Mouse (Mus musculus): ENCODE results near the gene Mtfr2.
A peak's percentile ranks its signal among the peaks of the same experiment; 100 is the strongest.

Mtfr2 gene

DNA sequence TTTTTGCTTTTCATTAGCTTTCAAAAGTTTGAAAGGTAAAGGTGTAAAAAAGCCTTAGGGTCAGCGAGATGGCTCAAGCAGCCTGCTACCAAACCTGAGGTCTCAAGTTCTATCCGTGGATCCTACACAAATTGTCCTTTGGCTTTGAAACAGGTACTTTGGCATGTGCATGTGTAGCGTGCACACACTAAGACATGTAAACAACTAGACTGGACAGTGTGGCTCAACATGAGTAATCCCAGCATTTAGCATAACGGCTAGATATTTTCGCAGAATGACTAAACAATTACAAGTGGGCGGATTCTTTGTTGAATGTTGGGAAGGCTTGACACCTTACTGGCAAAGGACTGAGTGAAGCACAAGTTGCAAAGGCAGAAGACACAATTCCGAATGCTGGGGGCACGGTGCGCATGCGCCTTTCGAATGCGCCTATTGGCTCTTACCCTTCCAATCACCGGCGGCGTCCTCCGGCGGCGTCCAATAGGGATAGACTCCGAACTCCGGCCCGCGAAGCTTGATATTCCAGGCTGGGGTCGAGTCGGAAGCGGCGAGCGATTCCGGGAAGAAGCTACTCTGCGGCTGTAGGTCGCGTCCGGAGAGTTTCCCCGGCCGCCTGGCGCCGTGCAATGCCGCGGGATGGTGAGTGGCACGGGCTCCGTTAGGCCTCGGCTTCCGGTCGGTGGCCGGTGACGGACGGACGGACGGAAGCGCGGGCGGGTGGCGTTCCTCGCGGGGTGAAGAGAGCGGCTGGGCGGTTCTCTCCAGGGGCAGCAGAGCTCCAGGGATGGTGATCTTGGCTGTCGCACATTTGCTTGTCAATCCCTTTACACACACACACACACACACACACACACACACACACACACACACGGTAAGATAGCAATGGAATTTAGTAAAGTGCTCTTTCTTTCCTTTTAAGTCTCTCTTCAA lies at the start of gene Mtfr2:
Mtfr2 (plus strand) TSS at position 486 of the 930 bp plus-strand sequence.
- peak; percentile 84 to 86 for DNase-seq (ENCODE audit: low spot score in 2 of 2)

DNA sequence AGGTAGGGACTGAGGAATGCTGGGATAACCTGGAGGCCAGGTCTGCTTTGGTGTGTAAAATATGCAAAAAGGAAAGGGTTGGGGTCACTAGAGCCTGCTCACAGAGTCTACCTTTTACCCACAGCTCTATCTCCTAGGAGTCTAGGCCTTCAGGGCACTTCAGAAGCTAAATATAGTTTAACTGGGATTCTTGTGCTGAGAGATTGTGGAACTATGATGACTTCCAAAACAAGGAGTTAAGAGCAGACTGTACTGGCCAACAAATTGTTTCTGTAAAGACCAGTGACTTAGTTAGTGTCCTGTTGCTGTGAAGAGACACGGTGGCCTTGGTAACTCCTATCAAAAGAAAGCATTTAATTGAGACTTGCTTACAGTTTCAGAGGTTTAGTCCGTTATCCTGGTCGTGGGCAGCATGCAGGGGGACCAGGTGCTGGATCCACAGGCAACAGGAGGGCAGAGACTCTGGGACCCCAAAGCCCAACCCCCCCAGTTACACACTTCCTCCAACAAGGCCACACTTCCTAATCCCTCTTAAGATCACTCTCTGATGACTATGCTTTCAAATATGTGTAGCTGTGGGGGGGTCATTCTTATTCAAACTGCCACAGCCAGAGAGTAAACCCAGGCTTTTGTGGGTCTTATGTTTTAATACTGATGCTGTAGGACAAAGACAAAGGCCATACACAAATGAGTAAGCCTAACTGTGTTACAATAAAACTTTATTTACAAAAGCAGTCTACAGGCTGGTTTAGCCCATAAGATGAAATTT lies 49.2 kb upstream of the Mtfr2 start:
- no peak for DNase-seq (ENCODE audit: low spot score in 2 of 2)

DNA sequence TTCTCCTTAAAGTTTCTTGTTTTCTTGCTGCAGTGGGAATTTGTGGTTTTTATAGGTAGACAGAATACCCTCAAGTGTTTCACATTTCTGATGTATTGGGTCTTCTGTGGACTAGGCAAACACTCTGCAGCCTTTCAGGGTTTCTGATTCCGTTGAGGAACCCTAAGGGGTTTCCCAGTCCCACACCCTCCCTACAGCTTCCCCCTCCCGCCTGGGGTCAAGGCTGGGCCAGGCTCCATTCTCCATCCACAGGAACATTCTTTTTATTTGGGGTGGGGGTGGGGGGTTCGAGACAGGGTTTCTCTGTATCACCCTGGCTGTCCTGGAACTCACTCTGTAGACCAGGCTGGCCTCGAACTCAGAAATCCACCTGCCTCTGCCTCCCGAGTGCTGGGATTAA lies 48.5 kb upstream of the Mtfr2 start:
- DNase-seq (ENCODE audit: low spot score in 2 of 2): no peak

DNA sequence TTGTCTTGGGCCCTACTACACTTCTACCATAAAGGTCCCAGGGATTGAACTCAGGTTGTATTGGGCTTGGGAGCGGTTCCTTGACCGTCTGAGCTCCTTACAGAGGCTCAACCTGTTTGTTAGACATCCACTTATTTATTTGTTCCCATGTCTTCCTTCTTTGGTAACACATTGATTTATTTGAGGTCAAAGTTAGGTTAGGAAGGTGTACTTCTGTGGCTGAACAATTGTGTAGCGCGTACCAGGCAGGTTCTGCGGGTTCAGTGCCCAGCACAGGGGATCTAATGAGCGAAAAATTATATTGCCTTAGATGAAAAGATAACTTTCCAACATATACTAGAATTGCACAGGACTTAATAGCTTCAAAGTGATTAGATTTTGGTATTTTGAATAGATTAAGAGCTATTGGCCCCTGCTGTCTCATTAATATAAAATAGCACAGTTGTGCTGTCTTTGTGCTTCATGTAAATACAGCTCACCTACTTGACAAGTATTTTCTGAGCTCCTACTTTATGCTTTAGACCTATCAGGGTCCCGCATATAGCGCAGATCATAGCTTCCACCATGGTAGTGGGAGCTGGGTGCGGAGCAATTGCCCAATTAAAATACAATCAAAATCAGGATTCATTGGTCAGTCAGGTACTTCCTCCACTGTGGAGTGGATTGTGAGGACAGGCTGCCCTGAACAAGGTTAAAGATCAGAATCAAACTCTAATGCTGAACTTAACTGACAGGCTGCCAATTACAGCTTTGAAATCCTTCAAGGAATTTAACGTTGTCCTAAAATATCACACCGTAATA lies 36.4 kb upstream of the Mtfr2 start:
- no peak for DNase-seq (ENCODE audit: low spot score in 2 of 2)

DNA sequence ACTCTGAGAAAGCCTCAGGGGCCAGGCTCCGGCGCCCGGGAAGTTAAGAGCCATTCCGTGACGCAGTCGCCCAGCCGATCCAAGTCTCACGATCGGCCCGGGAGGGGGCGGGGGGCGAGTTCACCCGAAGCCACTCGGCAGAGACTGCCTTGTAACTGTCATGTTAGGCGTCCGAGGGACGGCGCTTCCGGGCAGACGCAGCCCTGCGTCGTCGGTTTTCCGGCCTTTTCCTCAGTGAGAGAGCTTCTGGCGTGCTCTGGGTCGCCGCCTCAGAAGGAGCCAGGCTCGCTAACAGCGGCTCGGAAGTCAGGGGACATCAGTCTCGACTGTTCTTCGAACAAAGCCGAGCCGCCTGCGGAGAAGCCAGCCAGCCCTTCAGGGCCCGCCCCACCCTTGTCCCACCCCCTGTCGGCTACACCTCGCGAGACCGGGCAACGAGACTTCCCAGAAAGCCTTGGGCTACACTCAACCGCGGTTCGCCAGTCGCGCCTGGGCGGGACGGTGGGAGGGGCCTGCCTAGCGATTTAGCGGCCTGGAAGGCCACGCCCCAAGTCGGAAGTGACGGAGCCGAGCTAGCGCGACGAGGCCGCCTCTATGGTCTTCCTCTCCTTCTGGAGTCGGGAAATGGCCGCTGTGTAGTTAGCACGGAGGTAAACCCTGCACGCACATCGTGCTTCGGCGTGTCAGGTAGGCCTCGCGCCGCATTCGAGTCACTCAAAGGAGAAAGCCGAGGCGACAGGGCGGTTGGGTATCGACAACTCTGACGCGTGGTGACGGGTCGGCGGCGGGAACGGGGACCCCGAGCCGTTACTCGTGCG lies 35.4 kb upstream of the Mtfr2 start, which contains the start of gene Bclaf1:
Bclaf1 (plus strand) TSS at position 552 of the 818 bp plus-strand sequence.
- peak; percentile 99 to 100 for DNase-seq (ENCODE audit: low spot score in 2 of 2)

DNA sequence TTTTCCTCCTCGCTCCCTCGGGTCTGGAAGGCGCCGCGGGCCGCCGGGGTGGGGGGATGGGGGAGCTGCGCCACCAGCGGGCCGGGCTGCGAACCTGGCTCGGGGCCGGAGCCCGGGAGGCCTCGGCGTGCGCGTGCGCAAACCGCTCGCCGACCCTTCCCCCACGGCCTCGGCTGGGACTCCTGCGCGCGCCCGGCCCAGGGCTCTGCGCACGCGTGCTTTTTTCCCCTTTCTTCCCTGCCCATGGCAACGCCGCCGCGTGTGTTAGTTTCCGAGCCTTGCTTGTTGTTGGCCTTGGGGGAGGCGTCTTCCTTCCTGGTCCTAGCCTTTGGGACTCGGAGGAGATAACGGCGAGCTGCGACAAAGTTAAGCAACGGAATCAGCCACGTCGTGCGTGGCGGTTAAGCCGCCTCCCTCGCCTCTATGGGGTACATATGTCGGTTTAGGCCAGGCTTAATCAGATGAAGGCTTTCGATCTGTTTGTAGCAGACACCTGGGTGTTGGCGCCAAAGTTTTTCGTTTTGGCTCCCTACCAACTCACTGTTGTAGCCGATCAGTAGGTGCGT lies 34.8 kb upstream of the Mtfr2 start:
- DNase-seq (ENCODE audit: low spot score in 2 of 2): peak; percentile 81 to 82

DNA sequence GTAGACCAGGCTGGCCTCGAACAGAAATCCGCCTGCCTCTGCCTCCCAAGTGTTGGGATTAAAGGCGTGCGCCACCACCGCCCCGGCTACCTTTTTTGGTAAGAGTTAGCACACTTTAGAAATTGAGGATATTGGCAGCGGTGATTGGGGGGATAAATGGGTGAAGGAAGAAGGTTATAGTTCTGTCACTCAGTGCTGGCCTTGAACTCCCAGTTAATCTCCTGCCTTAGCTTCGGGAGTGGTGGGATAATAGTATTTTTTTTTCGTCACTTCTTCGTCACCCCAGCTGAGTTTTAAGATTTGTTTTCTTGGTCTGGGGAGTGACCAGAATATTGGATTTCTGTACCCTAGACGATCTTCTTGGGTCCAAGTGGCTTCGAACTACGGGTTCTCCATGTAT lies 34.1 kb upstream of the Mtfr2 start:
- DNase-seq (ENCODE audit: low spot score in 2 of 2): no peak

DNA sequence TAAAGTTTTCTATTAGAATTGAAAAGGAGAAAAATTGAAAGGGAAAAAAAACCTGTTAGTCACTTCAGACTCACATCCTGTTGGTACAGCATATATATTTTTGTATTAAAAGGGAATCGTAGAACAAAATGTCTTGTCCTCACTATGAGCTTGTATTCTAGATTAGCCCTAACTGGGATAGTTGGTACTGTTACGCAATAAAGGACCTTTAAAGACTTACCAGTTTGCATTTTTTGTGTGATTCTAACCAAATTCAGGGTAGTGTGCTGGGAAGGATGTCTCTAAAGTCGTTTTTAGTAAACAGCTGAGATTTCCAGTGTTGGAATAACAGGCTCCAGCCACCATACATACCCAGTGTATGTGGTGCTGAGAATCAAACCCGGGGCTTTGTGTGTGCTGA lies 33.6 kb upstream of the Mtfr2 start:
- DNase-seq (ENCODE audit: low spot score in 2 of 2): no peak

DNA sequence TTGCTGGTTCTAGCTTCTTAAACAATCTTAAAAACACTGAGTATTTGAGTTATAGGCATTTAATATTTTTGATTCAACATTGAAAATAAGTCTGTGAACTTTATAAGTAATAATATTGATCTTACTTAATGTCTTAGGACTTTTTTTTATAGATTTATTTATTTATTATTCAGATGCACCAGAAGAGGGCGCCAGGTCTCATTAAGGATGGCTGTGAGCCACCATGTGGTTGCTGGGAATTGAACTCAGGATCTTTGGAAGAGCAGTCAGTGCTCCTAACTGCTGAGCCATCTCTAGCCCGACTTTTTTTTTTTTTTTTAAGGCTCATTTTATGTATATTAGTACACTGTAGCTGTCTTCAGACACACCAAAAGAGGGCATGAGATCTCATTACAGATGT lies 32.8 kb upstream of the Mtfr2 start:
- no peak for DNase-seq (ENCODE audit: low spot score in 2 of 2)

DNA sequence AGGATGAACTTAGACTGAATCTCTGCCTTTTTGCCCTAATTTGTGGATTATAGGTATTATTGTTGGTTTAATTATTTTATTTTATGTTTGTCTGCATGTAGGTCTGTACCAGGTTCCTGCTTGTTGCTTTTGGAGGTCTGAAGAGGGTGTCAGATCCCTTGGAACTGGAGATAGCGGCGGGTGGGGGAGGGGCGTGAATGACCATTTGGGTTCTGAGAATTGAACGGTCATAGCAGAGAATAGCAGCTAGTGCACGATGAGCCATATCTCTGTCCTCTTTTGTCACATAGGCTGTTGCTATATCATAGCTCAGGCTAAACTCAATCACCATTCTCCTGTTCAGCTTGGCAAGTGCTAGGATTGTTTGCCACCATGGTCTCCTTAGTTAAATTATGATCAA lies 30.1 kb upstream of the Mtfr2 start:
- no peak for DNase-seq (ENCODE audit: low spot score in 2 of 2)

DNA sequence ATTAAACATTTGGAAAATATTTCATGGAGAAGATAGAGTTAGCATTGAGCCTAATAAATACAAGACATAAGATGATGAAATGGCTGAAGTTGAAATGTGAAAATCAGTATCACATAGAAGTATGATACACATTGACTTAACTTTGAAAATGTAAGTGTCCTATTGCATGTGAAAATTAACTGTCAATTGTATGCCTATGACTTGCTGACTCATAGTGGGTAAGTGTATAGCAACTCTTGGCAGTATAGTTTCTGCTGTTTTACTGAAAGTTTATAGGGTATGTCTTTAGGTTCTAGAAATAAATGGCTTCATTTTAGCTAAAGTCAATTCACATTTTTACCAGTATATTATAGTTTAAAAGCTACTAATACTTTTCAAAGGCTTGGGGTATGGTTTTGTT lies 21.3 kb upstream of the Mtfr2 start:
- no peak for DNase-seq (ENCODE audit: low spot score in 2 of 2)

DNA sequence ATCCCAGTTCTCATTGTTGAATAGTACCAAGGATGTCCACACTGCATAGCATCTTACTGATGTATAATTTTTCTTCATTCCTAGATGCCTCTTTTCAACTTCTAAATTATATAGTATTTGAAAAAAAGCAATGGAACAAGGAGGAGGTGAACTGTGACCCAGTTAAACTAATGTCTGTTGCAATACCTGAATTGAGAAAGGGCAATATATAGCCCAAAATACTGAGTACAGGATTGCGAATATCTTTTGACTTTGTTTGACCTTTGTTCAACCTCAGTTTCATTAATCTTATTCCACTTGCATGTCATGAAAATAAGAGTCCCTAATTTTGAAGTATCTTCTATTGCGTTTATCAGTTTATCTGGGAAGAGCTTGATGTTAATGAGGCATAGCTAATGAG lies 16.3 kb upstream of the Mtfr2 start:
- no peak for DNase-seq (ENCODE audit: low spot score in 2 of 2)

DNA sequence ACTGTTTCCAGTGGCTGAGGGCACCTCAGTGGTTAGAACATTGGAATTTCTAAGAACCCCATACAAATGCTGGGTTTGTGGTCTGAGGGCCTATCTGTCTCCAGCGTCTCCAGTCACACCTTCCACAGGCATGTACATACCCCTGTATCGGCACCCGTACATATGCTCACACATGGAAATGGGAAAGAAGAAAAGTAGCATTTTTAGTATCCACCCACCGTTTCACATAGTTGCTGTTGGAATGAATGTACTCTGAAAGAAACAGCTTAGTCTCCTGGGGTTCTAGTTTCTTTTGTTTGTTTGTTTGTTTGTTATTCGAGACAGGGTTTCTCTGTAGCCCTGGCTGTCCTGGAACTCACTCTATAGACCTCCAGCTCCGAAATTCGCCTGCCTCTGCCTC lies 9.7 kb upstream of the Mtfr2 start:
- DNase-seq (ENCODE audit: low spot score in 2 of 2): no peak

DNA sequence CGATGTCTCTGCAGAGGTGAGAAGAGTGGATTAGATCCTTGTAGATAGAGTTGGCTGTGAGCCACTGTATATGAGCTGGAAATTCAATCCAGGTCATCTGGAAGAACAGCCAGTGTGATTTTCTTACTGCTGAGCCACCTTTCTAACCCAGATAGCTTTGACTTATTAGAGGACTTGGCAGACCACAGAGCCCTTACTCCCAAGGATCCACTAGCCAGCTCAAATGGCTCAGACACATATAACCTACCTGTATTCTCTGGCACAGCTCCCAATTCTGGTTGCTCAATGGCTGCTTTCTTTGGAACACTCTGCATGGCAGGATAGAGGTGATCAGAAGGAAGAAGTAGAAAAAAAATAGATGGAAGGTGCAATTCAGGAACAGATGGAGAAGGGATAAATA lies 1.8 kb upstream of the Mtfr2 start:
- no peak for DNase-seq (ENCODE audit: low spot score in 2 of 2)

DNA sequence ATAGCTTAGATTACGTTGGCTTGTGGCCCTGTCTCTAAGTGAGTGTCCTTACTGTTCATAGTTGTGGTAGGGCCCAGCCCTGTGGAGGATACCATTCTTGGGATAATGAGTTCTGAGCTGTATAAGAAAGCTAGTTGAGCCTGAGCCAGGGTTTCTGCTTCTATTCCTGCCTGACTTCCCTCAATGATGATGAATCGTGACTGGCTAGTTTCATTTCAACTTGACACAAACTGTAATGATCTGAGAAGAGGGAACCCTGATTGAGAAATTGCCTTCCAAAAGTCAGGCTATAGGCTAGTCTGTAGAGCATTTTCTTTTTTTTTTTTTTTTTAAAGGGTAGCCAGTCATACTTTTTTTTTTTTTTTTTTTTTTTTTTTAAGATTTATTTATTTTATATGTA lies 1.3 kb downstream of the Mtfr2 start:
- no peak for DNase-seq (ENCODE audit: low spot score in 2 of 2)

DNA sequence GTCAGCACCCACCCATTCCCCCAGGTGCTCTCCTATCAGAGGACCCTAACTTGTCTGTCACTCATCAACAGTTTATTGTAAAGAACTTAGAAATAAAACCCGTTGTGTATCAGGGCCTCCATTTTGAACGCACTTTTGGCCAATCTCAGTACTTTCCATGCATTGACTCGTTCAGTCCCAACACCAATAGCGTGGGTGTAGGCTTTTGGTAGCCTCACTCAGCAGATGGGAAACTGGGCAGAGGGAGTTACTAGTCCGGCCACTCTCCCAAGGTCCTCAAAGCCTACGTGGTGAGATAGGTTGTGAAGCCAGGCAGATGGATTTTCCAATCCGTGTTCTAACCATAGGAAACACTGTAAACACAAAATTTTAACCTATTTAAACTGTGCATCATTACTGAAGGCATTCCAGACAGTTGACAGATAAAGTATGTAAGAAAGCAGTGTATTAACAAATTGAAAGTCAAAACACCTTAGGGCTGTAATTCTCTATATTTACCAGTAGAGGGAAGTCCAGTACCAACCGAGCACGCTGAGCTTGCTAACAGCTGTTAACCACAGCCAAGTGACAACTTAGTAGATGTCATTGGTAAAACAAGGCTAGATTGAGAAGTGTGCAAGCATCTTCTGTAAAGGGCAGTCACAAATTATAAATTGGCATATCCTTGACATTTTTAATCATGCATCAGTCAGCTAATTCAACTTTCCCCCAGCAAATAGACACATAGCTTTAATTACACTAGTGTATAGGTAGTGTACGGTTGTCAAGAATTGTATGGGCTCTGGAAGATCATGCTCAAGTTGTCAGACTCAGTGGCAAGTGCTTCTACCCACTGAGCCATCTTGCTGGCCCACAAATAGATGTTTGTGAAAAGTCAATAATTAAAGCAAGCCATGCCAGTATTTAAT lies 14.2 kb downstream of the Mtfr2 start:
- DNase-seq (ENCODE audit: low spot score in 2 of 2): no peak

DNA sequence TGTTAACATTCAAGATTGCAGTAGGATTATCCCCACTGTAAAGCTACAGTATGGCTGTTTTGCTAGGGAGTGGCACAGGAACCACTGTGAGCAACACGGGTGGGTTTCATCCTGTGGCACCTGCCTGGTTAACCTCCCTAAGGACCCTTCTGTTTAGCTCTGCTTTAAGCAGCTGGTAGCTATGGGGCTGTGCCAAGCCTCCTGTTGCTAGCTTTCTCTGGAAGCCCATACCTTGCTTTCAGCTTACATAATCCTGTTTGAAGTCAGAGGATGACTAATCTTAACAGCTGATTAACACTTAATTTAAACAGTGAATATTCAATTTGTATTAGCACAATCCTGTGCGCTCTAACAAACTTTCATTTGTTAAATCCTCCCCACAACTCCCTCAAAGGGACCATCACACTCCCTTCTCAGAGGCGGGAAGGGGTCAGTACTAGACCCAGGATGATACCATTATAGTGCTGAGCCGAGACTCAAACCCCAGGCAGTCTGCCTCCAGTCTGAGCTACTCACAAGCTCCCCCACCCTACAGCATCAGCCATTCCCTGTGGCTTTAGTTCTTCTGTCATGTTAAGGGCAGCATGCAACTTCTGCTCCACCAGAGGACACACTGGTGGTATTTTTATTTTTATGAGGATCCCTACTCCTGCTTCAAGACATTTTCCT lies 15.0 kb downstream of the Mtfr2 start:
- DNase-seq (ENCODE audit: low spot score in 2 of 2): no peak

DNA sequence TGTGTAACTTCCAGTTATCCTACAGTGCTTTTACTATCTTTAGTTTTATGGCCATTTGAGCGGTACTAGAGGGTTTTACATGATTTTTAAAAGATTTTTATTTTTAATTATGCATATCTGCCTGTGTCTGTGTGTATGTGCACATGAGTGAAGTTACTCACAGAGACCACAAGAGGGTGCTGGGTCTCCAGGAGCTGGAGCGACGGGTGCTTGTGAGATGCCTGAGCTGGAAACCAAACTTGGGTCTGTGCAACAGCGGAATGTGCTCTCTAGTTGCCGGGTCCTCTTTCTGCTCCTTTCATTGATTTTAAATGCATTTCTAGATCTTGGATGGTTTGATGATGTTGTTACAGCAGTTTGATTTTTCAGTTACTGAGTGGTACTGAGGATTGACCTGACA lies 24.5 kb downstream of the Mtfr2 start:
- DNase-seq (ENCODE audit: low spot score in 2 of 2): no peak

DNA sequence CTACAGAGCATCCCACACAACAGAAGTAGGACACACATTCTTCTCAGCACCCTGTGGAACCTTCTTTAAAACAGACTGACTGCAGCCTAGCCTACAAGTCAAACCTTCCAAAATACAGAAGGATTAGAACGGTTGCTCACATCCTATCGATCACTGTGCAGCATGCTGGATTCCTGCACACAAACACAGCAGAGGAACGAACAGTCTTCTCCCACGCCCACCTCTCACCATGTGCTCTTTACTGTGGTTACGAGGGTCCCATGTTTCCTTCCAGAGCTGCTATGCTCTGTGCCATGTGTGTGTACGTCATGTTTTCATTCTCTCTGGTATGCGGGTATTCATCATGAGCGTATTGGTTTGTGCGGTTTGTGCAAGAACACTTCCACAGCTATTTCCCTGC lies 30.1 kb downstream of the Mtfr2 start:
- no peak for DNase-seq (ENCODE audit: low spot score in 2 of 2)
